Mouse (Mus musculus): ENCODE measurements around the gene Itsn1.
A peak's percentile ranks its signal among the peaks of the same experiment; 100 is the strongest.

Gene Itsn1

GRCm38 (mm10) chr16:91946261-91946660 is 217.2 kb downstream of the Itsn1 start:
- no peak for DNase-seq (ENCODE audit: low spot score in 2 of 2)

GRCm38 (mm10) chr16:91947093-91947492 is 218.0 kb downstream of the Itsn1 start:
- DNase-seq (ENCODE audit: low spot score in 2 of 2) = no peak

GRCm38 (mm10) chr16:91953967-91954366 is 224.9 kb downstream of the Itsn1 start:
- no peak for DNase-seq (ENCODE audit: low spot score in 2 of 2)

GRCm38 (mm10) chr16:91954766-91955165 is 225.7 kb downstream of the Itsn1 start:
- DNase-seq (ENCODE audit: low spot score in 2 of 2) = no peak

- DNase-seq (ENCODE audit: low spot score in 2 of 2) = peak in 1 of 2 experiments; percentile 58
Measured at GRCm38 (mm10) chr16:91962204-91962893, 233.3 kb downstream of the Itsn1 start.

GRCm38 (mm10) chr16:91962894-91963555 is 233.9 kb downstream of the Itsn1 start:
- DNase-seq (ENCODE audit: low spot score in 2 of 2) = no peak

GRCm38 (mm10) chr16:91963556-91963900 is 234.4 kb downstream of the Itsn1 start:
- no peak for DNase-seq (ENCODE audit: low spot score in 2 of 2)

GRCm38 (mm10) chr16:91964308-91965178 is 235.5 kb downstream of the Itsn1 start:
- DNase-seq (ENCODE audit: low spot score in 2 of 2) = no peak

GRCm38 (mm10) chr16:91968725-91969124 is 239.6 kb downstream of the Itsn1 start:
- no peak for DNase-seq (ENCODE audit: low spot score in 2 of 2)

GRCm38 (mm10) chr16:91969516-91970031 is 240.5 kb downstream of the Itsn1 start:
- no peak for DNase-seq (ENCODE audit: low spot score in 2 of 2)

Measured in urinary bladder, adult 18-20 months (tissue).